Mouse (Mus musculus) embryonic facial prominence, embryonic 15.5 days (tissue): ENCODE data around the gene Zbtb8os. TPM values are rescaled to one million over a fixed set of nuclear protein-coding genes. Genes with fewer than 3 reads are reported as not detected.

Experiments
- ATAC-seq: fragments of 200-750 bp; cut with Nextera tagmentation; 2 replicates; pipeline ENCODE4 v1.8.0; 2017; ENCODE audit warnings: low read depth, moderate TSS enrichment; ENCODE audit not compliant: insufficient number of reproducible peaks, low FRiP score, low TSS enrichment
- H3K27ac ChIP-seq: fragments of 300-500 bp; sonication (generic); replicated peaks from 2 replicates; pipeline ENCODE4 v1.5.1; 2015; ENCODE audit warnings: mild to moderate bottlenecking, inconsistent platforms
- H3K27me3 ChIP-seq: fragments of 300-500 bp; sonication (generic); 2 replicates; pipeline ENCODE4 v1.6.1; 2015; ENCODE audit warnings: inconsistent platforms
- H3K36me3 ChIP-seq: fragments of 300-500 bp; sonication (generic); 2 replicates; pipeline ENCODE4 v1.6.1; 2015; ENCODE audit warnings: mild to moderate bottlenecking, inconsistent platforms
- H3K4me1 ChIP-seq: fragments of 300-500 bp; sonication (generic); 2 replicates; pipeline ENCODE4 v1.6.1; 2015; ENCODE audit warnings: inconsistent platforms
- H3K4me2 ChIP-seq: fragments of 300-500 bp; sonication (generic); replicated peaks from 2 replicates; pipeline ENCODE4 v1.6.1; 2015; ENCODE audit warnings: mild to moderate bottlenecking, inconsistent platforms
- H3K4me3 ChIP-seq: fragments of 300-500 bp; sonication (generic); replicated peaks from 2 replicates; pipeline ENCODE4 v1.5.1; 2015; ENCODE audit warnings: mild to moderate bottlenecking, inconsistent platforms
- H3K9ac ChIP-seq: fragments of 300-500 bp; sonication (generic); 2 replicates; pipeline ENCODE4 v1.6.1; 2015; ENCODE audit warnings: inconsistent platforms
- H3K9me3 ChIP-seq: fragments of 300-500 bp; sonication (generic); replicated peaks from 2 replicates; pipeline ENCODE4 v1.6.1; 2016; ENCODE audit warnings: inconsistent platforms
- WGBS: fragments of 180-500 bp; shearing (Covaris S2); methylation state at CpG from one replicate; pipeline ENCODE4 v1.1.7; 2015; 5-methylcytosine and 5-hydroxymethylcytosine counted together
- polyA plus RNA-seq: library from polyadenylated mRNA; unstranded; fragments of >200 nt; fragmentation: Nextera tagmentation; extraction: Ambion mirVana; gene quantifications from 2 replicates; pipeline ENCODE4 v1.2.1, GENCODE M21; 2015

Gene Zbtb8os
- polyA plus RNA-seq, 1 experiment from 2014 or later = 41.2 TPM

- Histone ChIP-seq H3K4me3 (no peak overlapping the region), H3K27ac (no peak overlapping the region), H3K4me2 (no peak overlapping the region), H3K27me3 (no peaks in the 10 kb centered on the region), H3K4me1 (no peaks in the 10 kb centered on the region; the same call in 1 of the 2 replicates), H3K9ac (no peak overlapping the region), H3K9me3 (no peaks in the 10 kb centered on the region), H3K36me3 (no peaks in the 10 kb centered on the region)
- no peak for ATAC-seq
- 86% methylated on average over 5 of the region's 5 CpGs for WGBS
These were observed 52.9 kb downstream of the Zbtb8os start for GRCm38 (mm10) chr4:129388404-129388803.

GRCm38 (mm10) chr4:129390216-129390743, 54.8 kb downstream of the Zbtb8os start:
- ATAC-seq = no peak
- 0 out of 2 replicates have a peak, but pooled peaks cover 3% of the 10 kb centered on the region for H3K4me1 ChIP-seq
- no peaks in the 10 kb centered on the region for H3K9me3 ChIP-seq
- no peak overlapping the region for H3K27ac ChIP-seq
- H3K36me3 ChIP-seq = no peaks in the 10 kb centered on the region
- H3K4me3 ChIP-seq = no peak overlapping the region
- 77% methylated on average over 14 of the region's 14 CpGs for WGBS
- H3K4me2 ChIP-seq = no peak overlapping the region
- no peak overlapping the region for H3K9ac ChIP-seq
- H3K27me3 ChIP-seq = no peaks in the 10 kb centered on the region

- no peak overlapping the region for H3K4me3 ChIP-seq
- 81% methylated on average over 7 of the region's 7 CpGs for WGBS
- ATAC-seq = no peak
- no peaks in the 10 kb centered on the region for H3K27me3 ChIP-seq
- H3K27ac ChIP-seq = no peak overlapping the region
- H3K9ac ChIP-seq = no peak overlapping the region
- H3K4me1 ChIP-seq = 0 out of 2 replicates have a peak, but pooled peaks cover 3% of the 10 kb centered on the region
- H3K9me3 ChIP-seq = no peaks in the 10 kb centered on the region
- no peaks in the 10 kb centered on the region for H3K36me3 ChIP-seq
- no peak overlapping the region for H3K4me2 ChIP-seq
These were observed 55.6 kb downstream of the Zbtb8os start for GRCm38 (mm10) chr4:129390936-129391557.

- Histone ChIP-seq H3K4me2 (no peak overlapping the region), H3K9ac (no peak overlapping the region), H3K27ac (no peak overlapping the region), H3K9me3 (no peaks in the 10 kb centered on the region), H3K4me1 (0 out of 2 replicates have a peak, but pooled peaks cover 3% of the 10 kb centered on the region), H3K36me3 (no peaks in the 10 kb centered on the region), H3K27me3 (no peaks in the 10 kb centered on the region), H3K4me3 (no peak overlapping the region)
- ATAC-seq = no peak
- WGBS = 42% methylated on average over 12 of the region's 12 CpGs
These were observed 58.8 kb downstream of the Zbtb8os start for GRCm38 (mm10) chr4:129394089-129394870.

- Histone ChIP-seq H3K4me1 (0 out of 2 replicates have a peak, but pooled peaks cover 3% of the 10 kb centered on the region), H3K36me3 (no peaks in the 10 kb centered on the region), H3K9me3 (no peaks in the 10 kb centered on the region), H3K9ac (no peak overlapping the region), H3K27ac (no peak overlapping the region), H3K4me2 (no peak overlapping the region), H3K4me3 (no peak overlapping the region), H3K27me3 (no peaks in the 10 kb centered on the region)
- no peak for ATAC-seq
- WGBS = 85% methylated on average over 3 of the region's 3 CpGs
These were observed 61.5 kb downstream of the Zbtb8os start for GRCm38 (mm10) chr4:129396960-129397359.

- no peak overlapping the region for H3K4me2 ChIP-seq
- no peak overlapping the region for H3K4me3 ChIP-seq
- no peaks in the 10 kb centered on the region for H3K4me1 ChIP-seq
- H3K9me3 ChIP-seq = no peaks in the 10 kb centered on the region
- no peaks in the 10 kb centered on the region for H3K27me3 ChIP-seq
- H3K9ac ChIP-seq = no peak overlapping the region
- H3K27ac ChIP-seq = no peak overlapping the region
- 74% methylated on average over 4 of the region's 4 CpGs for WGBS
- no peaks in the 10 kb centered on the region for H3K36me3 ChIP-seq
- ATAC-seq = no peak
These were observed 64.3 kb downstream of the Zbtb8os start for GRCm38 (mm10) chr4:129399813-129400212.

Other genes with a start within 250 kb of the Zbtb8os start
- 26.6 and 26.9 TPM in 2 replicates for gene Tmem54, start 230.1 kb upstream of the Zbtb8os start, polyA plus RNA-seq
- 1.8 and 2.2 TPM in 2 replicates for gene Hpca, start 213.7 kb upstream of the Zbtb8os start, polyA plus RNA-seq
- gene Fndc5, start 198.7 kb upstream of the Zbtb8os start, polyA plus RNA-seq = 19.7 and 26.3 TPM in 2 replicates
- 17.8 and 18.5 TPM in 2 replicates for gene S100pbp, start 146.0 kb upstream of the Zbtb8os start, polyA plus RNA-seq
- gene Yars, start 145.9 kb upstream of the Zbtb8os start, polyA plus RNA-seq = 75.5 and 83.2 TPM in 2 replicates
- 8.9 and 10.0 TPM in 2 replicates for gene C77080, start 74.3 kb upstream of the Zbtb8os start, polyA plus RNA-seq
- 4.9 and 6.9 TPM in 2 replicates for gene Sync, start 48.1 kb upstream of the Zbtb8os start, polyA plus RNA-seq
- 325 and 329 TPM in 2 replicates for gene Rbbp4, start 325 bp upstream of the Zbtb8os start, polyA plus RNA-seq
- gene Zbtb8a, start 42.4 kb downstream of the Zbtb8os start, polyA plus RNA-seq = 12.8 and 14.1 TPM in 2 replicates
- gene Zbtb8b, start 105.2 kb downstream of the Zbtb8os start, polyA plus RNA-seq = 1.2 and 1.3 TPM in 2 replicates
- 31.2 and 32.4 TPM in 2 replicates for gene Bsdc1, start 125.9 kb downstream of the Zbtb8os start, polyA plus RNA-seq
- not detected in 2 replicates for gene Tssk3, start 155.3 kb downstream of the Zbtb8os start, polyA plus RNA-seq
- not detected in 2 replicates for gene Fam229a, start 155.5 kb downstream of the Zbtb8os start, polyA plus RNA-seq
- 610 and 641 TPM in 2 replicates for gene Marcksl1, start 177.9 kb downstream of the Zbtb8os start, polyA plus RNA-seq
- gene Hdac1, start 207.0 kb downstream of the Zbtb8os start, polyA plus RNA-seq = 200 and 207 TPM in 2 replicates
- gene Lck, start 237.9 kb downstream of the Zbtb8os start, polyA plus RNA-seq = 5.5 and 6.8 TPM in 2 replicates
- 6.7 and 7.5 TPM in 2 replicates for gene Fam167b, start 242.9 kb downstream of the Zbtb8os start, polyA plus RNA-seq